Mouse (Mus musculus) cortical plate, adult 2 months (tissue): Measurements from ENCODE around the gene Tnfsfm13.

Experiments used
- CTCF ChIP-seq: fragments of 200-500 bp; IDR thresholded peaks from 2 replicates; pipeline ENCODE4 v1.5.1; 2011; ENCODE audit warnings: mild to moderate bottlenecking, control low read depth, low read length; ENCODE audit not compliant: insufficient read depth; ENCODE audit errors: extremely low read depth
- POLR2A ChIP-seq: fragments of 200-500 bp; IDR thresholded peaks from 2 replicates; pipeline ENCODE4 v1.6.1; 2011; ENCODE audit warnings: mild to moderate bottlenecking, low read length, control low read depth; ENCODE audit not compliant: insufficient read depth; ENCODE audit errors: extremely low read depth

GRCm38 (mm10) chr11:69686377-69686776 is 9.5 kb downstream of the Tnfsfm13 start:
- TF ChIP-seq CTCF (no peak), POLR2A (no peak)
